In genomic region chr7:25686680-25687531, GRCm38 (mm10) we compare ENCODE assay signal across 8 mouse cellular contexts. TPM values are rescaled to one million over a fixed set of nuclear protein-coding genes. Genes with fewer than 3 reads are reported as not detected.
DNase-seq lines count a peak whose midpoint lies in the region; ATAC-seq lines count a peak whose summit lies in the region.

TSS of gene Tgfb1 (plus strand) at chr7:25687002.

- peaks cover 11% of the 10 kb centered on the region; the same call in 1 of the 2 replicates for H3K27me3 ChIP-seq in heart, embryonic 15.5 days

- no peaks in the 10 kb centered on the region for H3K36me3 ChIP-seq in heart, embryonic 15.5 days
- peaks cover 3% of the 10 kb centered on the region; the same call in 1 of the 2 replicates for H3K36me3 ChIP-seq in macrophage (ENCODE audit: inconsistent target)

- H3K27ac ChIP-seq in heart, embryonic 15.5 days = peak within 1 kb of the TSS; percentile 89
- peak within 1 kb of the TSS; percentile 91 for H3K27ac ChIP-seq in macrophage

- H3K79me2 ChIP-seq in macrophage (ENCODE audit: inconsistent target) = peaks cover 64% of the 10 kb centered on the region

- H3K4me3 ChIP-seq in heart, embryonic 15.5 days = peak within 1 kb of the TSS; percentile 77
- H3K4me3 ChIP-seq in macrophage (ENCODE audit: inconsistent target) = peak within 1 kb of the TSS; percentile 81

- peaks cover 38% of the 10 kb centered on the region for H3K4me1 ChIP-seq in heart, embryonic 15.5 days (replicated peaks)

- no peaks in the 10 kb centered on the region for H3K9me3 ChIP-seq in heart, embryonic 15.5 days (replicated peaks)

- DNase-seq in 416B (ENCODE audit: low read depth) = peak; percentile 91
- peak; percentile 90 for DNase-seq in kidney, postnatal 10 days
- DNase-seq in retina, postnatal 1 day = peak; percentile 68
- DNase-seq in urinary bladder, postnatal 4 days (ENCODE audit: low spot score in 2 of 2) = peak; percentile 77 to 78

- under 1% methylated on average over 47 of the region's 69 CpGs for WGBS in heart, embryonic 15.5 days
- 2% methylated on average over 46 of the region's 69 CpGs for WGBS in macrophage (ENCODE audit: missing documents)

- peak within 1 kb of the TSS; percentile 88 for H3K4me2 ChIP-seq in heart, embryonic 15.5 days

- H3K9ac ChIP-seq in heart, embryonic 15.5 days = peak within 1 kb of the TSS; percentile 81

- ATAC-seq in activated CD4-positive, CD25-positive, alpha-beta regulatory T cell, adult 4 months = peak; percentile 6
- ATAC-seq in erythroblast, adult 5-6 weeks (replicated peaks; ENCODE audit: low FRiP score, poor library complexity, severe bottlenecking) = peak; percentile 49
- ATAC-seq in heart, embryonic 15.5 days (replicated peaks; ENCODE audit: insufficient number of reproducible peaks, insufficient read depth, low FRiP score, low read depth) = peak; percentile 56

RNA-seq across cellular contexts. Expression of gene Tgfb1, which starts in this region (rescaled TPM):
- 1 to 10 TPM; 4.7 to 8.6 TPM for polyA plus RNA-seq in activated CD4-positive, CD25-positive, alpha-beta regulatory T cell, adult 4 months (2017; shearing (Covaris generic))
- total RNA-seq in erythroblast, adult 5-6 weeks (2015; ENCODE audit: low replicate concordance) = 64.9 and 68.1 TPM in 2 replicates
- total RNA-seq in erythroblast, adult 5-6 weeks (2017; ENCODE audit: low replicate concordance) = 11.2 and 12.0 TPM in 2 replicates
- polyA plus RNA-seq in heart, embryonic 15.5 days (2015; fragmentation: Nextera tagmentation; extraction: Ambion mirVana) = 3.2 and 4.6 TPM in 2 replicates
- total RNA-seq in macrophage (2018; cell fraction: chromatin; rRNA removed) = 100 to 1,000 TPM; 119 to 524 (median 241) TPM
- total RNA-seq in macrophage (2018; cell fraction: cytosol; rRNA removed) = 100 to 1,000 TPM; 316 to 653 (median 465) TPM
- total RNA-seq in macrophage (2018; cell fraction: nucleus; rRNA removed) = 100 to 1,000 TPM; 187 to 584 (median 334) TPM
- polyA plus RNA-seq in macrophage (2018) = 329 to 471 TPM (median 343 TPM) in 3 replicates

Comparison
In these comparisons a context has a peak if more than half of its experiments do, and no peak if none do; other contexts are left out.
1. Peak in every context shown above with its lines: DNase-seq, ATAC-seq, H3K4me3 ChIP-seq and H3K27ac ChIP-seq.
2. RNA of gene Tgfb1 (polyA plus RNA-seq): 329 to 471 TPM in macrophage; 4.7 to 8.6 TPM in activated CD4-positive, CD25-positive, alpha-beta regulatory T cell, adult 4 months and 3.2 to 4.6 TPM in heart, embryonic 15.5 days; every median in the first group is over 10 times any median in the second.
3. ATAC-seq: peak in every context shown above with its lines; median percentile 56 in heart, embryonic 15.5 days; 49 in erythroblast, adult 5-6 weeks; 6 in activated CD4-positive, CD25-positive, alpha-beta regulatory T cell, adult 4 months.